Mouse (Mus musculus): ENCODE measurements around the gene Sox5. TPM values are rescaled to one million over a fixed set of nuclear protein-coding genes. Genes with fewer than 3 reads are reported as not detected.

Gene Sox5
- polyA plus RNA-seq (2014; fragmentation: Nextera tagmentation; extraction: Ambion mirVana) = 24.5 and 29.7 TPM in 2 replicates

DNA sequence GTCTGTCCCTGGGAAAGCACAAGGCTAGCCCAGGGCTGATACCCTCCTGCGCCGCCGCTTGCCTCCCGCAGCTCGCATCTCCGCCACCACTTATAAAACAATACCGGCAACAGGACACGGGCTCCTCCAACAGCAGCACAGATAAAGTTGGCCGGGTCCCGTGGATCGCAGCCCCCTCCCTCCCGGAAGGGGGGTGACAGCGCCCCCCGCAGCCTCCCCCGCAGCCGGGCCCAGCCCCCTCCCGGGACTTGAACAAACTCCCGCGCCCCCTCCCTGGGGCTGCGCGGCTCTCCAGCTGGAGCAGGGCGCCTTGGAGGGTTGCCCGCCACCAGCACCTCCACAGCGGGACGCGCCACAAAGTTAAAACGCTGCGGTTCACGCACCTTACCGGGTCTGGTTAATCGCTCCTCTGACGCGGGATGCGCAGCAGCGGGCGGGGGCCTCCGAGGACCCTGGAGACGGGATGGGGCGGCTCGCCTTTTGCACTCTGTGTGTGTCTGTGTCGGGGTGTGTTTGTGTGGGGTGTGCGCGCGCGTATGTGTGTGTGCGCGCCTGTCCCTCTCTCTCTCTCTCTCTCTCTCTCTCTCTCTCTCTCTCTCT, at the start of gene Sox5:
Gene Sox5, minus strand, starts transcription at position 547 of the 600 bp plus-strand sequence.
- under 1% methylated on average over 43 of the region's 47 CpGs for WGBS
- H3K4me1 ChIP-seq (ENCODE audit: control insufficient read depth, insufficient read depth, low read length) = no peaks in the 10 kb centered on the region
- peak within 1 kb of the TSS; percentile 90 for H3K4me2 ChIP-seq (ENCODE audit: low read length)
- H3K9me3 ChIP-seq (ENCODE audit: control insufficient read depth, low read length) = no peaks in the 10 kb centered on the region
- H3K27ac ChIP-seq (replicated peaks; ENCODE audit: low read depth, low read length) = peak within 1 kb of the TSS; percentile 81
- peak within 1 kb of the TSS; percentile 82 for H3K9ac ChIP-seq (replicated peaks; ENCODE audit: low read length)
- H3K27me3 ChIP-seq (ENCODE audit: control insufficient read depth, insufficient read depth, low read length) = peaks cover 5% of the 10 kb centered on the region; the same call in 1 of the 2 replicates
- ATAC-seq (ENCODE audit: low FRiP score, low TSS enrichment) = peak; percentile 71
- peak; percentile 79 for DNase-seq
- H3K36me3 ChIP-seq (ENCODE audit: control insufficient read depth, insufficient read depth, low read length) = no peaks in the 10 kb centered on the region
- H3K4me3 ChIP-seq (replicated peaks; ENCODE audit: low read depth, low read length) = peak within 1 kb of the TSS; percentile 81

DNA sequence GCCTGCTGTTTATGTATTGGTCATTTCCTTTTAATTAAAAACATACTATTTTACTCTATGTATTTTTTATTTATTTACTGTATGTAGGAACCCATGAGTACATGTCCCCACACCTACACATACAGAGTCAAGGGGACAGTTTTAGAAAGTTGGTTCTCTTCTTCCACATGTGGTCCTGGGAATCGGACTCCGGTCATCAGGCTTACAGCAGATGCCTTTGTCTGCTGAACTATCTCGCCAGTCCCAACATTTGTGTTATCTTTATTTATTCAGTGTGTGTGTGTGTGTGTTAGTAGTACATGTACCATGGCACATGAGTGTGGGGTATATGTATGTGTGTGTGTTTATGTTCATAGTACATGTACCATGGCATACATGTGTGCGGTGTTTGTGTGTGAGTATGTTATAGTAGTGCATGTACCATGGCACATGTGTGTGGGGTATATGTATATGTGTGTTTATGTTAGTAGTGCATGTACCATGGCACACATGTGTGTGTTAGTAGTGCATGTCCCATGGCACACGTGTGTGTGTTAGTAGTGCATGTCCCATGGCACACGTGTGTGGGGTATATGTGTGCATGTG, 43.3 kb upstream of the Sox5 start:
- Histone ChIP-seq H3K4me3 (replicated peaks; ENCODE audit: low read depth, low read length) (no peak overlapping the region), H3K36me3 (ENCODE audit: control insufficient read depth, insufficient read depth, low read length) (no peaks in the 10 kb centered on the region), H3K27ac (replicated peaks; ENCODE audit: low read depth, low read length) (no peak overlapping the region), H3K4me1 (ENCODE audit: control insufficient read depth, insufficient read depth, low read length) (no peaks in the 10 kb centered on the region), H3K27me3 (ENCODE audit: control insufficient read depth, insufficient read depth, low read length) (no peaks in the 10 kb centered on the region), H3K9me3 (ENCODE audit: control insufficient read depth, low read length) (no peaks in the 10 kb centered on the region), H3K9ac (replicated peaks; ENCODE audit: low read length) (no peak overlapping the region), H3K4me2 (ENCODE audit: low read length) (no peak overlapping the region)
- 96% methylated on average over 6 of the region's 6 CpGs for WGBS
- ATAC-seq (ENCODE audit: low FRiP score, low TSS enrichment) (no peak), DNase-seq (no peak)

DNA sequence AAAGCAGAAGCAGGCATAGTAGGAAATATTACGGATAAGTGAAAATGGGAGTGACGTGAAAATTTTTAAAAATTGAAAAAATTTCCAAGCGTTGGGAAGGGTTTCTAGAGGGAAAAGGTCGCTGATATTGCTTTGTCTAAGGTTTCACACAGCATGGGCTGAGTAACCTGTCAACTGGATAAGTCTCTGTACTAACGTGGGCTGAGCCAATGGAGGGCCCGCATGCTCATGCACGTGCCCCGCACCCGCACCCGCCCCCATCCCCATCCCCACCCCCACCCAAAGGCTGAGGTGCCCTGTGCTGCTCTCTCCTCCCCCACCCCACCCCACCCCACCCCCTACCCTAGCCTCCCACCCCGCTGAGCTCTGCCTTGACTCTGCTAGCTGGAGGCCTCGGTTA, 42.4 kb upstream of the Sox5 start:
- 73% methylated on average over 12 of the region's 12 CpGs for WGBS

DNA sequence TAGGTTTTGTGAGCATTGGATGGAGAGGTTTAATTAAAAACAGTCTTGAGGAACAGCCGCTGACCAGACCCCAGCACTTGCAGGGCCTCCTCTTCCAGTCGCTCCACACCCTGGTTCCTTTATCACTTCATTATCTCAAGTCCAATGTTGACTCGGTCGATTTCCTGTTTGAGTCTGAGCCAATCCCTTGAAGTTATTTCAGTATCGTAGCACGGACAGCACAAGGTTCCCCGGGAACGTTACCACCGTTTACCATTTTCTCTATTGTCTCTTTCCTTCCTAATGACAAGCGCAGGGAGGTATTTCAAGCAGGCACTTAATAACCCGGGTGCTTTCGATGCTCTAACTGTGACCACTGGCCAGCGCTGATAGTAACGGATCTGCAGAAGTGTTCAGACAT, 40.8 kb upstream of the Sox5 start:
- DNase-seq (no peak), ATAC-seq (ENCODE audit: low FRiP score, low TSS enrichment) (no peak)
- no peak overlapping the region for H3K4me2 ChIP-seq (ENCODE audit: low read length)
- no peaks in the 10 kb centered on the region for H3K36me3 ChIP-seq (ENCODE audit: control insufficient read depth, insufficient read depth, low read length)
- H3K27me3 ChIP-seq (ENCODE audit: control insufficient read depth, insufficient read depth, low read length) = no peaks in the 10 kb centered on the region
- H3K9ac ChIP-seq (replicated peaks; ENCODE audit: low read length) = no peak overlapping the region
- no peaks in the 10 kb centered on the region for H3K9me3 ChIP-seq (ENCODE audit: control insufficient read depth, low read length)
- H3K4me1 ChIP-seq (ENCODE audit: control insufficient read depth, insufficient read depth, low read length) = no peaks in the 10 kb centered on the region
- WGBS = 82% methylated on average over 14 of the region's 14 CpGs
- no peak overlapping the region for H3K27ac ChIP-seq (replicated peaks; ENCODE audit: low read depth, low read length)
- H3K4me3 ChIP-seq (replicated peaks; ENCODE audit: low read depth, low read length) = no peak overlapping the region

More for the DNA sequence above, 42.4 kb upstream of the Sox5 start:
- Histone ChIP-seq H3K9me3 (ENCODE audit: control insufficient read depth, low read length) (no peaks in the 10 kb centered on the region), H3K36me3 (ENCODE audit: control insufficient read depth, insufficient read depth, low read length) (no peaks in the 10 kb centered on the region), H3K9ac (replicated peaks; ENCODE audit: low read length) (no peak overlapping the region), H3K27me3 (ENCODE audit: control insufficient read depth, insufficient read depth, low read length) (no peaks in the 10 kb centered on the region), H3K4me1 (ENCODE audit: control insufficient read depth, insufficient read depth, low read length) (no peaks in the 10 kb centered on the region), H3K4me2 (ENCODE audit: low read length) (no peak overlapping the region), H3K4me3 (replicated peaks; ENCODE audit: low read depth, low read length) (no peak overlapping the region), H3K27ac (replicated peaks; ENCODE audit: low read depth, low read length) (no peak overlapping the region)
- DNase-seq (no peak), ATAC-seq (ENCODE audit: low FRiP score, low TSS enrichment) (no peak)

DNA sequence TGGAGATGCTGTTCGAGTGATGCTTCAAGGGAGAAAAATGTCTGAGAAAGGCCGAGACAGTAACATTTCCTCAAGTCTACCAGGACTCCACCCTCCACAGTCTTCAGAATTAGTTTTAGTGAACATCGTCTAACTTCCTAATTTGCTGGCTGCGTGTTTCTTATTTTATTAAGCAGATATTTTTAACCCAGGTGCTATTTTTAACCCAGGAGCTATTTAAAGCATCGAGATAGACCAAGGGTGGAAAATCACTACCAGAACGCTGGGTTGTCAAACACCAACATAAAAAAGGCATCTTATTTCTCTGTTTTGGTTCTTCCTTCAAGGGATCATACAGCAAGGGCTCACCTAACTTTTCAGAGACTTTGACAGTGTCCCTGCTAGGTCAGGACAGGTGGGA, 39.2 kb upstream of the Sox5 start:
- Histone ChIP-seq H3K9ac (replicated peaks; ENCODE audit: low read length) (no peak overlapping the region), H3K4me2 (ENCODE audit: low read length) (no peak overlapping the region), H3K4me1 (ENCODE audit: control insufficient read depth, insufficient read depth, low read length) (no peaks in the 10 kb centered on the region), H3K27ac (replicated peaks; ENCODE audit: low read depth, low read length) (no peak overlapping the region), H3K27me3 (ENCODE audit: control insufficient read depth, insufficient read depth, low read length) (no peaks in the 10 kb centered on the region), H3K9me3 (ENCODE audit: control insufficient read depth, low read length) (no peaks in the 10 kb centered on the region), H3K36me3 (ENCODE audit: control insufficient read depth, insufficient read depth, low read length) (no peaks in the 10 kb centered on the region), H3K4me3 (replicated peaks; ENCODE audit: low read depth, low read length) (no peak overlapping the region)
- no peak for ATAC-seq (ENCODE audit: low FRiP score, low TSS enrichment)
- no peak for DNase-seq
- WGBS = 94% methylated on average over 6 of the region's 6 CpGs

DNA sequence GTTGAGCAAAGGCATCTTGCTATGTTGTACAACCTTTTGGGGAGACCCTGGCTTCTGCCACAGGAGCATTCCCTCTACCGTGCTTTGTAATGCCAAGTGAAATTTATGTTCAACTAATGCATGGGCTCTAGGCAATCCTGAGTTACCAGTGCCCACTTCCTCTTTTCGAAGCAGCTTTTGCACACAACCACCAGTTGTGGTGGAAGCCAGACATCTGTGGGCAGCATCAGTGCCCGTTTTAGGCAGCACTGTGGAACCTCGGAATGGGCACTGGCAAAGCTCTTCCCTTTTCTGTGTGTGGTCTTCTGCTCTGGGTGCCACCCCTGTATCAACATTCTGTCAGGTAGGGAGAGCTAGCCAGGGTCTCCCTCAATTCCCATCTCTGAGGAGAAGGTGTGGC, 36.2 kb upstream of the Sox5 start:
- H3K4me2 ChIP-seq (ENCODE audit: low read length) = no peak overlapping the region
- no peaks in the 10 kb centered on the region for H3K9me3 ChIP-seq (ENCODE audit: control insufficient read depth, low read length)
- ATAC-seq (ENCODE audit: low FRiP score, low TSS enrichment) (no peak), DNase-seq (no peak)
- H3K27me3 ChIP-seq (ENCODE audit: control insufficient read depth, insufficient read depth, low read length) = no peaks in the 10 kb centered on the region
- H3K36me3 ChIP-seq (ENCODE audit: control insufficient read depth, insufficient read depth, low read length) = no peaks in the 10 kb centered on the region
- no peak overlapping the region for H3K9ac ChIP-seq (replicated peaks; ENCODE audit: low read length)
- WGBS = 94% methylated on average over 4 of the region's 4 CpGs
- no peak overlapping the region for H3K27ac ChIP-seq (replicated peaks; ENCODE audit: low read depth, low read length)
- H3K4me1 ChIP-seq (ENCODE audit: control insufficient read depth, insufficient read depth, low read length) = no peaks in the 10 kb centered on the region
- H3K4me3 ChIP-seq (replicated peaks; ENCODE audit: low read depth, low read length) = no peak overlapping the region

DNA sequence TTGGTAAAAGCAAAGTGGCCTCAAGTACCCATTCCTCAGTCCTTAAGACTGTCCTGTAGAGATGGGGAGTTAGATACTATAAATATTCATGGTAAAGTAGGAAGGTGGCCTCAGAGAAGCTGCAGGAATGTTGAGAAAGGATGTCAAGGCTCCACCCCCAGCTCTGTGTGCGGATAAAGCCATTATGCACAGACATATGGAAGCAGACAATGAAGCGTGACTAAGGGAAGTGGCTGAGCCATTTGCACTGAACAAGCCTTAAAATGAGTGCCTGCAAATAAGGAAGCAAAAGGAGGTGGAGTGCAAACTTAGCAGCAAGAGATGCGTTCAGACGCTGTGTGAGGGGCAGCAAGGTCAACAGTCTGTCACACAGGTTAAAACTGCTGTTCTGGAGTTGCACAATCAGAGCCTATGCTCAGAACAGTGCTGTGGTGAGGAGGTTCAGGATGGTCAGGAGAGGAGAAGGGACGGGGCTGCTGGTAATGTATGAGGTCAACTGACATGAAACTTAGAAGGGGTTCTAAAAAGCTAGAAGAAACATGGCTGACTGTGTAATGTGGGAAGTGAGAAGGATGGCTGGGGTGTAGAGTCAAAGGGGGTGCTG, 35.7 kb upstream of the Sox5 start:
- Histone ChIP-seq H3K27ac (replicated peaks; ENCODE audit: low read depth, low read length) (no peak overlapping the region), H3K27me3 (ENCODE audit: control insufficient read depth, insufficient read depth, low read length) (no peaks in the 10 kb centered on the region), H3K4me3 (replicated peaks; ENCODE audit: low read depth, low read length) (no peak overlapping the region), H3K4me1 (ENCODE audit: control insufficient read depth, insufficient read depth, low read length) (no peaks in the 10 kb centered on the region), H3K9me3 (ENCODE audit: control insufficient read depth, low read length) (no peaks in the 10 kb centered on the region), H3K36me3 (ENCODE audit: control insufficient read depth, insufficient read depth, low read length) (no peaks in the 10 kb centered on the region), H3K9ac (replicated peaks; ENCODE audit: low read length) (no peak overlapping the region), H3K4me2 (ENCODE audit: low read length) (no peak overlapping the region)
- no peak for ATAC-seq (ENCODE audit: low FRiP score, low TSS enrichment)
- no peak for DNase-seq
- 44% methylated on average over 5 of the region's 5 CpGs for WGBS

DNA sequence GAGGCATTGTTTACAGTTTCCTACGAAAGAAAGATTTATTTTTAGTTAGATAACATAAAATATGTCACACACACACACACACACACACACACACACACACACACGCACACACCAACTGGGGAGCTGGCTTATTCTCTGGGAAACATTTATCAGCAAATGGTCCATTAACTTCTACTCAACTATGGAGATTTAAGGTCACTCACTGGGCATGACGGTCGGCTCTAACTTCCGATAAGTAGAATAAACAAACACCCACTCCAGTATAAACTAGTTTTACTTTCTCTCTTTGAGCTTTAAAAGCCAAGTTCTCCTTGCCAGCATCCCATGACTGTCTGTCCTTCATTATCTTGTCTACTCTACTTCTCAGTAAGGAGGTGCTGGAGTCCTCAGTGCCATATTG, 33.8 kb upstream of the Sox5 start:
- H3K9ac ChIP-seq (replicated peaks; ENCODE audit: low read length) = no peak overlapping the region
- 90% methylated on average over 5 of the region's 5 CpGs for WGBS
- no peaks in the 10 kb centered on the region for H3K9me3 ChIP-seq (ENCODE audit: control insufficient read depth, low read length)
- H3K27me3 ChIP-seq (ENCODE audit: control insufficient read depth, insufficient read depth, low read length) = no peaks in the 10 kb centered on the region
- H3K4me3 ChIP-seq (replicated peaks; ENCODE audit: low read depth, low read length) = no peak overlapping the region
- H3K4me2 ChIP-seq (ENCODE audit: low read length) = no peak overlapping the region
- H3K27ac ChIP-seq (replicated peaks; ENCODE audit: low read depth, low read length) = no peak overlapping the region
- H3K36me3 ChIP-seq (ENCODE audit: control insufficient read depth, insufficient read depth, low read length) = no peaks in the 10 kb centered on the region
- no peaks in the 10 kb centered on the region for H3K4me1 ChIP-seq (ENCODE audit: control insufficient read depth, insufficient read depth, low read length)
- no peak for ATAC-seq (ENCODE audit: low FRiP score, low TSS enrichment)
- no peak for DNase-seq

DNA sequence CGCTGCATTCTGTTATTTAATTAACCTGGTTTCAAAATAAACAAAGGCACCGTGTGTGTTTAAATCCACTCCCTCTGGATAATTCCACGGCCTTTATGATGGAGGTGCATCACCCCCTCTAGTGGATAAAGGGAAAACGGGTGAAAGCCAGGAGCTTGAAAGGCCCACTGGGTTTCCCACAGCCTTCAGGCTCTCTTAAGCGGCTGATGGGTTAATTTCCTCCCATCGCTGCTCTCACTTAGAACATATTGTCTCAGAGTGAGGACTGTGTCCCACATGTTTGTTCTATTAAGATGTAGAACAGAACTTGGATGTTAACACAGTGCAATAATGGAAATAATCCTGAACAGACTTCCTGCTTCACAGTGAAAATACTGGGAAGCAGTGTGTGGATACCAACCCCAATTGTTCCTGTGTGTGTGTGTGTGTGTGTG, 33.2 kb upstream of the Sox5 start:
- Histone ChIP-seq H3K27me3 (ENCODE audit: control insufficient read depth, insufficient read depth, low read length) (no peaks in the 10 kb centered on the region), H3K27ac (replicated peaks; ENCODE audit: low read depth, low read length) (no peak overlapping the region), H3K4me2 (ENCODE audit: low read length) (no peak overlapping the region), H3K9me3 (ENCODE audit: control insufficient read depth, low read length) (no peaks in the 10 kb centered on the region), H3K36me3 (ENCODE audit: control insufficient read depth, insufficient read depth, low read length) (no peaks in the 10 kb centered on the region), H3K9ac (replicated peaks; ENCODE audit: low read length) (no peak overlapping the region), H3K4me1 (ENCODE audit: control insufficient read depth, insufficient read depth, low read length) (no peaks in the 10 kb centered on the region), H3K4me3 (replicated peaks; ENCODE audit: low read depth, low read length) (no peak overlapping the region)
- peak; percentile 90 for DNase-seq
- no peak for ATAC-seq (ENCODE audit: low FRiP score, low TSS enrichment)
- WGBS = 6% methylated on average over 6 of the region's 6 CpGs

All from midbrain, embryonic 14.5 days (tissue).